Mouse (Mus musculus) T-helper 17 cell (primary cell): ENCODE results near the gene Lmod3.

Experiments used
- in situ Hi-C, 2 experiments: fragments of 300-600 bp; cut with MboI, MseI; formaldehyde crosslinking; loops; 1 replicate in 1 of 2; 2 replicates in 1 of 2; pipeline ENCODE4 v1.15.1; 2025; ENCODE audit warnings: high pct_unique_total_duplicates in 2 of 2

The Lmod3 gene

DNA sequence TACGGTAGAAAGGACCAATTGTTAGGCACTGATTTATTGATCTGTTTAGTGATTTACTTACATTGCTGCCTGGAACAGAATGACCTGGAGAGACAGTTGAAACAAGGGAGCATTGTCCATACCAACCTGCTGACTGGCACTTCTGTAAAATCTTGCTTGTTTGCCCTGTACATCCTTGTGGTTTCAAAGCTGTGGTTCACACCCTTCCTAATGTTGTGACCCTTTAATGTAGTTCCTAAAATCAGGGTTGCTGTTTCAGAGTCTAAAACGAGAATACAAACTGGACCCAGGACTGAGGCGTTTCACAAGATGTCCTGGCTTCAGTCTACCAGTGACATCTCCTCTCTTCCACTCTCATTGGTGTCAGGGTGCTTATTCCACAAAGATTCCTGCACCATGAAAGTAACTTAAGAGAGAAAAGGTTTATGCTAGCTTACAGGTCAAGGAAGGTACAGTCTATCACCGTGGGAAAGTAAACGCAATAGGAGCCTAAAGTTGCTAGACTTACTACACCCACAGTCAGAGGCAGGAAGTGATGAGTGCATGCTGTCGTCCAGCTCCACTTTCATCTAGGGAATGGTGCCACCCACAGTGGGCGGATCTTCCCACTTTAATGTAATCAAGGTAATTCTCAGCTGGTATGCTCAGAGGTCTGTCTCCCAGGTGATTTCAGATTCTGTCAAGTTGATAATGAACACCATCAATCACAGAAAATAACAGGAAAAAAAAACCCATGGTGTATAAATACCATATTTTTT, 17.5 kb downstream of the Lmod3 start:
- in situ Hi-C loops, result no loop called here

- in situ Hi-C loops, result no loop called here
These were observed 25.3 kb downstream of the Lmod3 start for GRCm38 (mm10) chr6:97227067-97227847.

- in situ Hi-C loops, result no loop called here
These were observed 26.5 kb downstream of the Lmod3 start for GRCm38 (mm10) chr6:97226083-97226491.

- in situ Hi-C loops, result loop anchor here in 1 of 2 experiments (25.0 kb wide), 1 partner anchor 1813 kb away; no protein-coding TSS in a partner anchor
These were observed 28.1 kb downstream of the Lmod3 start for GRCm38 (mm10) chr6:97224505-97224904.

DNA sequence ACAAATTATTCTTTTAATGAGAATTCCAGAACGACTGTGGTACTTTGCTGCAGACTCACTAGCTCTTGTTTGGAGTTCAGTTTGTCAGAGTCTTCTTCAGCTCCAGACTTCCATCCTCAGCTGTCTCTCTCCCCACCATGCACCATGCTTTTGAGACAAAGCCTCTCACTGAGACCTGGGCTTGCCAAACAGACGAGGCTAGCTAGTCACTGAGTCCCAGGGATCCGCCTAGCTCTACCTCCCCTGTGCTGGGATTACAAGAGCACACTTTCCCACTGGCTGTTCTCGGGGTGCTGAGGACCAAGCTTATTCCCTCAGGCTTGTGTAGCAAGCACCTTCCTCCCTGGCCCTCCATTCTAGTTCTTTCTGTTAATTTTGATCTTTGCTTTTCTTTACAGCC, 29.0 kb downstream of the Lmod3 start:
- in situ Hi-C loops, result loop anchor here in 1 of 2 experiments (25.0 kb wide), 1 partner anchor 1814 kb away; no protein-coding TSS in a partner anchor

DNA sequence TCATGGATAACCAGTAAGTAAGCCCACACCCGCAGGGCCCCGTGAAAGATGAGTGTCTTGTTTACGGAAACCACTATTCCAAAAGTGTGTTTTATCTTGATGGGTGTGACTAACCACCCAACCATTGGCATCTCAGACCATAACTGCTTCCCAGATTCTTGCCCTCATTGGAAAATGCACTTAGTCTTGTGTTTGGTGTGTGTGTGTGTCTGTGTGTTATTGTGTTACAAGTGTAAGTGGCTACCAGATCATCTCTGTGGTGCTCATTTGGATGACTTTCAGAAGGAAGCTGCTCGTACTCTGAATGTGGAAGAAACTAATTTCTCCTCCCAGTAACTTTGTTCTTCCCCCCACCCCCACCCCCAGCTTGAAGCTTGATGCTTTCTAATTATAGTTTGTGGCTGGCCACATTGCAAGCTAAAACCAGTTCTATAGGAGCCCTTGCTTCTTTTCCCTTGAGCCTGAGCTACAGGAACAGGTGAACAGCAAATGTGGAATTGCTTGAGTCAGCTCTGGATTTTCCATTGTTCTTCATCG, 29.6 kb downstream of the Lmod3 start:
- in situ Hi-C loops, result loop anchor here in 1 of 2 experiments (25.0 kb wide), 1 partner anchor 1814 kb away; no protein-coding TSS in a partner anchor

GRCm38 (mm10) chr6:97222321-97222720, 30.2 kb downstream of the Lmod3 start:
- in situ Hi-C loops, result loop anchor here in 1 of 2 experiments (25.0 kb wide), 1 partner anchor 1815 kb away; no protein-coding TSS in a partner anchor

- in situ Hi-C loops, result loop anchor here in 1 of 2 experiments (25.0 kb wide), 1 partner anchor 1816 kb away; no protein-coding TSS in a partner anchor
These were observed 31.1 kb downstream of the Lmod3 start for GRCm38 (mm10) chr6:97221205-97222025.

GRCm38 (mm10) chr6:97220672-97221071, 31.9 kb downstream of the Lmod3 start:
- in situ Hi-C loops, result loop anchor here in 1 of 2 experiments (25.0 kb wide), 1 partner anchor 1817 kb away; no protein-coding TSS in a partner anchor

DNA sequence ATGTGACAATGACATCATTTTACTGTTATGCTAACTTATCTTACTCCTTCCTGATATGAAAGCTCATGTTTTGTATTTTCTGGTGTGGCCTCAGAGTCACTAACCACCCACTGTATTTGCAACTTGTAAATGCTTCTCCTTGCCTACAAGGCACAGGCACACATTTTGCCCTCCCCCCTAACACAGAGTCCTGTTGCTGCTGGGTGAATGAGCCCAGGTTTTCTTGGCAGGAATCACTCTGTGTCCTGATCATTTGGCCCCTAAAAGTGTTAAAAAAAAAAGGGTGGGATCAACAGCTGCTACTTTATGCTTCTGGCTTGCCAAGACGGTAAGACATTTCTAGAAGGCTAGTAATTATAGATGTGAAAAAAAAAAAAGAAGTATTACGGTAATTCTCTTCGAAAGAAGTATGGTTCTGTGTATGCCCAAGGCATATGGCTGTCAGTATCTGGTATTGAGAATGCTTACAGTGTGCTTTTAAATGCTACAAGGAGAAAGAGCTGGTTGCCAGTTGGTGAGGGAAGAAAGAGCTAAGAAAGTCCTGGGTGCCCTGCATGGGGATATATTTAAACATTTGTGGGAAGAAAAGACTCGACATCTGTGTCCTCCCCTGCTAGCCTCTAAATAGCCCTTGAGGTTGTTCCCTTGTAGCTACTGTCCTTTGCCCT, 36.3 kb downstream of the Lmod3 start:
- in situ Hi-C loops, result loop anchor here (5.0 to 25.0 kb wide), 2 partner anchors 91 to 1821 kb away; no protein-coding TSS in a partner anchor

GRCm38 (mm10) chr6:97211981-97212380, 40.6 kb downstream of the Lmod3 start:
- in situ Hi-C loops, result loop anchor here in 1 of 2 experiments (5.0 to 25.0 kb wide), 2 partner anchors 100 to 1825 kb away; no protein-coding TSS in a partner anchor

DNA sequence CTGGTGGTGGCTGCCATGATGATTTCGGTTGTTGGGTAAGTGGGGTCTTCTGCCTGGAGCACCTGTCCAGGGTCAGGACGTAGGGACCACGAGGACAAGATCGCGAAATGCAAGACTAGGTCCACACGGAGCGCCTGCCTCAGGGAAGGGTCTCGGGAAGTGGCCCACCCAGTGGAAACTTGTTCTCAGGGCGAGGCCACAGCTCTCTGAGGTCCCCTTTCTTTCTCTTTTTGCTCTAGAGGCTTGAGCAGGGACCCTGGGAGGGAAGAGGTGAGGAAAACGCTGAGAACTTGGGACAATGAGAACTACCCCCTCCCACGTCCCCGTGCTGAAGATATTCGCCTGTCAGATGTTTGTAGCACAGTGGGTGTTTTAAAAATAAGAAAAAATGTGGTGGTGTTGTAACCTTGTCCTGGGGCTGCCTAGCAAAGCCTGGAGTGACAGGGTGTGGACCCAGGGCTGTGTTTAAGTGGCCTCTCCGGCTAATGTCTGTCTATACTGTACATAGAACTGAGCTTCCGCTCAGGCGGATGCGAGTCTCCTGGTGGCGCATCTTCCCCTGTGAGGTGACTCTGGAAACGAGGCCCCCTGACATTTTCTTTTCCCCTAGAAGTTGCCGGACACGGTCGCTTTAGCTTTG, 41.5 kb downstream of the Lmod3 start:
- in situ Hi-C loops, result loop anchor here in 1 of 2 experiments (5.0 to 25.0 kb wide), 2 partner anchors 101 to 1826 kb away; no protein-coding TSS in a partner anchor

- in situ Hi-C loops, result loop anchor here in 1 of 2 experiments (5.0 to 25.0 kb wide), 2 partner anchors 102 to 1827 kb away; no protein-coding TSS in a partner anchor
These were observed 42.2 kb downstream of the Lmod3 start, which contains the start of gene Arl6ip5 for GRCm38 (mm10) chr6:97210191-97210961. Gene Arl6ip5, plus strand, starts transcription at chr6:97210689.

GRCm38 (mm10) chr6:97209751-97210150, 42.8 kb downstream of the Lmod3 start:
- in situ Hi-C loops, result loop anchor here in 1 of 2 experiments (5.0 to 25.0 kb wide), 2 partner anchors 103 to 1828 kb away; no protein-coding TSS in a partner anchor

GRCm38 (mm10) chr6:97209201-97209600, 43.4 kb downstream of the Lmod3 start:
- in situ Hi-C loops, result loop anchor here in 1 of 2 experiments (25.0 kb wide), 1 partner anchor 1828 kb away; no protein-coding TSS in a partner anchor

DNA sequence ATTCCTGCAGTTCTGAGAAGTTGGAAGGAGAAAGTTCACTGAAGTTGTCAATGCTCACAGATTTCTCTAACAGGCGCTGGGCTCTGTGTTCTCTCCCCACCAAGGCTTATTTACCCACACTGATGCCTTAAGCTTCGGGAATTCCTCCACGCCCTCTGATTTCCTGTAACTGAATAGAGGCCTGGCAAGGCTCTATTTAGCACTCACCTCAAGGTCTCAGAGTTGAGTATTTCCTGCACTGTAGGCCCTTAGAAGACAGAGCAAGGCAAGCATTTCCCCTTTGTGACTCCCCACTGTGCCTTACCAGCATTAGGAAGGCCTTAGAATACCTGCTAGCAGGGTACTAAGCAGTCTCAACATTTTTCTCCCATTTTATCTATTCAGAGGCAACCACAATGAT, 44.2 kb downstream of the Lmod3 start:
- in situ Hi-C loops, result loop anchor here in 1 of 2 experiments (25.0 kb wide), 1 partner anchor 1829 kb away; no protein-coding TSS in a partner anchor

- in situ Hi-C loops, result loop anchor here in 1 of 2 experiments (25.0 kb wide), 1 partner anchor 1830 kb away; no protein-coding TSS in a partner anchor
These were observed 45.5 kb downstream of the Lmod3 start for GRCm38 (mm10) chr6:97207085-97207484.

- in situ Hi-C loops, result loop anchor here in 1 of 2 experiments (25.0 kb wide), 1 partner anchor 1832 kb away; no protein-coding TSS in a partner anchor
These were observed 47.1 kb downstream of the Lmod3 start, which contains the start of gene Uba3 for GRCm38 (mm10) chr6:97205439-97205885. Gene Uba3, minus strand, starts transcription at chr6:97205647.
